ENCODE assay signal across 15 mouse cellular contexts in genomic region chr12:10513526-10513925, GRCm38 (mm10).
DNase-seq lines count a peak whose midpoint lies in the region; ATAC-seq and TF ChIP-seq lines count a peak whose summit lies in the region.
"Had no signal": no experiment of that assay in that cellular context is flagged by ENCODE, and none has a peak within 500 bp of the region (broad histone marks: within the 10 kb centered on the region; RNA-seq: fewer than 3 reads in every experiment).

No protein-coding gene starts in this region.

- H3K4me3 ChIP-seq in layer of hippocampus, adult 2 months = no peak overlapping the region
- H3K4me3 ChIP-seq: embryonic facial prominence, embryonic 10.5 days; forebrain, embryonic 10.5 days; hindbrain, embryonic 10.5 days; midbrain, embryonic 13.5 days had no signal

- ATAC-seq in Patski = peak; percentile 25
- ATAC-seq: midbrain, embryonic 13.5 days had no signal

- in situ Hi-C loops in Patski (cut with MboI; ENCODE audit: low pct_unique_long_range_greater_than_20kb) = no loop called here

- TF ChIP-seq CTCF in layer of hippocampus, adult 2 months (conservative IDR thresholded peaks at IDR 0.05) = no peak
- no peak for TF ChIP-seq CTCF in Patski (IDR thresholded peaks at IDR 0.05)

- no peak overlapping the region for H3K27ac ChIP-seq in layer of hippocampus, adult 2 months
- H3K27ac ChIP-seq: embryonic facial prominence, embryonic 10.5 days; forebrain, embryonic 10.5 days; hindbrain, embryonic 10.5 days; midbrain, embryonic 13.5 days had no signal

- H3K27me3 ChIP-seq in Patski = no peaks in the 10 kb centered on the region
- H3K27me3 ChIP-seq: midbrain, embryonic 13.5 days had no signal

- CTCF ChIA-PET in Patski (lab: Charles Lee) = no interaction called here

- POLR2A ChIA-PET in Patski (lab: Charles Lee) = no interaction called here

- intact Hi-C loops in heart, postnatal 25 days (cut with DNase I) = no loop called here

- peak; percentile 92 for DNase-seq in heart, adult 11 months
- DNase-seq in heart, postnatal 25 days (ENCODE audit: low spot score) = no peak
- peak; percentile 17 to 34 for DNase-seq in layer of hippocampus, adult 2 months (ENCODE audit: low spot score in 2 of 2)
- no peak for DNase-seq in layer of hippocampus, postnatal 25 days (ENCODE audit: extremely low spot score in 1 of 2, low spot score in 1 of 2)
- no peak for DNase-seq in Patski (ENCODE audit: low read depth, low spot score)
- peak; percentile 48 for DNase-seq in layer of hippocampus, adult 9-11 months
- DNase-seq in neural tube, embryonic 10.5 days (ENCODE audit: extremely low spot score, low spot score) = no peak
- no peak for DNase-seq in ovary, postnatal 14 days (ENCODE audit: low spot score)
- DNase-seq: cerebellum, adult 8-10 months; liver; retina, postnatal 1 day had no signal

Comparison
In these comparisons a context has a peak if more than half of its experiments do, and no peak if none do; other contexts are left out.
1. DNase-seq: peak in heart, adult 11 months (single experiment), layer of hippocampus, adult 2 months (2 of 2) and layer of hippocampus, adult 9-11 months (single experiment); none in heart, postnatal 25 days (single experiment), layer of hippocampus, postnatal 25 days (0 of 2), Patski (single experiment), neural tube, embryonic 10.5 days (single experiment) and ovary, postnatal 14 days (single experiment).